Mouse (Mus musculus) 3134 (cell line): ENCODE data around the gene Naaladl1.

Experiments
- DNase-seq: peaks from one replicate; pipeline ENCODE4 v3.0.0-alpha.2; 2011; ENCODE audit warnings: low spot score; ENCODE audit not compliant: insufficient read length; ENCODE audit errors: extremely low read depth

The Naaladl1 gene

GRCm38 (mm10) chr19:6105586-6105985 lies at the start of gene Naaladl1:
Gene Naaladl1 (plus strand): TSS chr19:6105782.
- no peak for DNase-seq

DNA sequence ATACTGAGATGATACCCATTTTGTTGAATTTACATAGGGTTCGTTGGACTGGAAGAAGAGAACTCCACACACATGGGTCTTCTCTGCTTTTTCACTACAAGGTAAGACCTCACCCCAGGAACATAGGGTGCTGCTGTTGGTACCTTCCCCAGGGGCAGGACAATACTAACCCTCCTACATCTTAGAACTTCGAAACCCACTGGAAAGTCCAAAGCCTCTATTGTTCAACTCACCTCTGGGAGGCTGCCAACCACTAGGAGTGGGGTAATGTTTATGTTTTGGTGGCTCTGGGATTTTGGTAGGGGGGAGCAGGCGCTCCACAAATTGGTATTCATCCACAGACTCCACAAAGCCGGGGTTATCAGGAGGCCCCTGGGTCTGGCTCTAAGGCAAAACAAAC lies 48.9 kb upstream of the Naaladl1 start:
- DNase-seq, result no peak

DNA sequence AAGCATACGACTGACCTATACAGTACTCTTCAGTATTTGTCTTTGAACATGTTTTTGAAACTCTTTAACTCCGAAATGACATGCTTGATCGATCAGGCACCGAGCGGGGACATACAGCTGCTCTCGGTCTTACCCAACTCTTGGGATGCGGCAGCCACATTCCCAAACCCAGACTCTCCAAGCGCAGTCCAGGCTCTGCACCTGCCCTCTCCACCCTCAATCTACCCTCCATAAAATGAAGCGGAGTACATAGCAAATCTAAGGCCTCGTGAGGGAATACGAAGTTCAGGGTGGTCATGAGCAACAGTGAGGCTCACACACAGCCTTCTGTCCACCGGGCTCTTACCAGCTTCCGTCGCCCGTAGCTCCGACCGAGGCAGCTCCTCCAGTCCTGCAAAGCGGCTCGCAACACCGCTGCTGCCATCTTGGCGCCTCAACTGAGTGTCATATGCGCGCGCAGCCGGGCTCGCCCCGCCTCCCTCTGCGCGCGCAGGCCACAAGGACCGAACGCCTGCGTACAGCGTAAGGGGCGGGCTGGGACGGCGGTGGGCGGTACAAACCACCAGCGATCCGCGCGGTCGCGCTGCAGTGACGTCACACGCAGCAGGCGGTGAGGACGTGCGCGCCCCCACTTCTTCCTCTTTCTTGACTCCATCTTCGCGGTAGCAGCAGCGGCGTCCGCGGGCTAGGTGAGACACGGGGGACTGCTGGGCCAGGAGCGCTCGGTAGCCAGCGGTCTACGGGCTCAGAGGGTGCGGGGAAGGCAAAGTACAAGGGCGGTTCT lies 48.1 kb upstream of the Naaladl1 start, which contains the start of the genes Mrpl49 and Fau:
TSS of gene Mrpl49 (minus strand) at position 473 of the 784 bp plus-strand sequence.
TSS of gene Fau (plus strand) at position 532 of the 784 bp plus-strand sequence.
- DNase-seq, result peak; percentile 98

DNA sequence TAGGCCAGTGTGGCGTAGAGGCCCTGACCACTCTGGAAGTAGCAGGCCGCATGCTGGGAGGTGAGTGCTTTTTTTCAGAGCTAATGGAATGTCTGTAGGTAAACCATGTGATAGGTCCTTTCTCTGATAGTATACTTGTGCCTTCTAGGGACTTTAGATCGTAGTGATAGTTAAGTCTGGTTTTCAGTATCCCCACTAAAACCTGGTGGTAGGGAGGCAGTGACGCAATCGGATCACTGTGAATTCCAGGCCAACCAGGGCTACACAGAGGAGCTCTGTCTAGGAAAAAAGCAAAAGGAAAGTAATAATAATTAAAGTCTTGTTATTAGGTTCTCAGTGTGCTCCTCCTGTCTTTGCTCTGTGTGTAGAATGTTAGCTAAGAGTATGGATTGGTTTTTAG lies 47.1 kb upstream of the Naaladl1 start:
- DNase-seq, result no peak

DNA sequence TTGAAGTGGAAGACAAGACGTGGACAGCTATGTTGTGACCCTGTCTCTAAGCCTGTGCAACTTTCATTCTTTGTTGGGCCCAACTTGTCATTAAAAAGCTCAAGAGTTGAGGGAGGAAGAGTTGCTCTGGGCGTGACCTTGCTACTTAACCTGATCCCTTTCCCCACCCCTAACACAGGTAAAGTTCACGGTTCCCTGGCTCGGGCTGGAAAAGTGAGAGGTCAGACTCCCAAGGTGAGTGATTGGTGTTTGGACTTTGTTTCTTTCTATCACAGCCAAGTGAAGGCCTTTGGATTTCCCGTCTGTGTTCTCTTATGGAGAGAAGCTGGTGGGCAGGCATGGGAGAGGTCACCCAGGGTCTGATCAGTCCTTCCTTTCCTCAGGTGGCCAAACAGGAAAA lies 46.6 kb upstream of the Naaladl1 start:
- no peak for DNase-seq

DNA sequence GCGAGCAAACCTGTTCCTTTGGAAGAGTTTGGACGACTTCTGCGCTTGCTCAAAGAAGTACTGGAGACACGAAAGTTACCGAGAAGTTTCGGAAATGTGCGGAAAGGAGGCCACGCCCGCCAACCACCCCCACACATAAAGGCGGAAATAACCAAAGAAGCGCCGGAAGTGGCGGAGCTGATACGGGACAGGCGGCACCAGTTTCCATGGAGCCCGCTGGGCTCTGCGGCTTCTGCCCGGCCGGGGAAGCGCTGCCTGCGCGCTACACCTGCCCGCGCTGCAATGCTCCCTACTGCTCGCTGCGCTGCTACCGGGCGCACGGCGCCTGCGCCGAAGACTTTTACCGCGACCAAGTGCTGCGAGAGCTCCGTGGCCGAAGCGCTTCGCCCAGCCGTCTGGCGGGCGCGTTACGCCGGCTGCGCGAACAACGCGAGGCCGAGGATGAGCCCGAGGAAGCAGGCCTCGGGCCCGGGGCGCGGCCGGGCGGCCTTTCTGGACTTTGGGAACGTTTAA lies 44.5 kb upstream of the Naaladl1 start, which contains the start of gene Znhit2:
TSS of gene Znhit2 (plus strand) at position 172 of the 513 bp plus-strand sequence.
- DNase-seq, result peak; percentile 87

DNA sequence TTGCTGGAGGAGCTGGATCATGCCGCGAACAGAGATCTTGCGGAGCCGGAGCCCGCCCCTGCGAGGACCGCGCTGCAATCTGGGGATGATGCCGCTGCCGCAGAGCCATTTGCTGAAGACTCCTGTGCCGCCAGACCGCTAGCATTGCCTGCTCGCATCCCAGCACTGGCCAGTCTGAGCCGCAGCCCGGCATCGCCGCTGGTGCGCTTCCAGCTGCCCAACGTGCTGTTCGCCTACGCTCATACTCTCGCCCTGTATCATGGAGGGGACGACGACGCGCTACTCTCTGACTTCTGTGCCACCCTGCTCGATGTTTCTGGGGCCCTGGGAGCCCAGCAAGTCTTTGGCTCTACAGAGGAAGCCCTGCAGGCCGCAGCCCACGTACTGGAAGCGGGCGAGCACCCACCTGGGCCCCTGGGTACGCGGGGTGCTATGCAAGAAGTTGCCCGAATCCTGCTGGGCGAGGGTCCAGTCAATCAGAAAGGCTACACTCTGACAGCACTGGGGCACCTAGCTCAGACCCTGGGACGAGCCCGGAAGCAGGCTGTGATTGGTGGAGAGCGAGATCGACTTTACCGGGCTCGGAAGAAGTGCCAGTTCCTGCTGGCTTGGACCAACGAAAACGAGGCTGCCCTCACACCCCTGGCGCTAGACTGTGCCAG lies 43.8 kb upstream of the Naaladl1 start:
- DNase-seq, result peak; percentile 65

DNA sequence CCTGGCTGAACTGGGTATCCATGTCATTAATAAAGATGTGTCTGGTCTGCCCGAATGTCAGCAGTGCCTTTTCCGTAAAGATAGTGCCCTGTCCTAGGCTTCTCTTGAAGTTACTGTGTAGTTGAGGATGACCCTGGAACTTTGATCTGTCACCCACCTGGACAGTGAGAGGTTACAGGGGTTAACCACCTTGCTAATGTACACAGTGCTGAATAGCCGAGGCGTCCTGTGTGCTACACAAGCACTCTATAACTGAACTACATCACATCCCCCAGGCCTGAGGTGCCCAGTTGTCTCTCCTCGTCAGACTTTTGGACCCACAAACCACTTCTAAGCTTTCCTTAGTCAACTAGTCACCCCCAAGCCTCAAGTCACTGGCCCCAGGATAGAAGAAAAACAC lies 43.2 kb upstream of the Naaladl1 start:
- no peak for DNase-seq

DNA sequence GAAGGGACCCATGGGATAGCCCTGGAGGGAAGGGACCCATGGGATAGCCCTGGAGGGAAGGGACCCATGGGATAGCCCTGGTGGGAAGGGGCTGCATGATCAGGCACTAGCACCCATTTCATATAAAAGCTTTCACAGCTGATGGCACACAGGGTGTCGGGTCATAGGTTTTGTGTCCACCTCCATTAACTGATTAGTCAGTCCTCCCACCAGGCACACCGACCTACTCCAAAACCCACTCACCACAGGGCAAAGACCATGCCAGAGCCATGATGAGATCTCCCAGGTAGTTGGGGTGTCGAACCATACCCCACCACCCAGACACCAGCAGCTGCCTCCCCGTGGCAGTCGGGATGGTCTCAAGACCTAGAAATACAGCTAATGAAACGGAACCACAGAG lies 42.5 kb upstream of the Naaladl1 start:
- DNase-seq, result no peak

- DNase-seq, result no peak
Measured at GRCm38 (mm10) chr19:6066571-6066970, 39.0 kb upstream of the Naaladl1 start.

DNA sequence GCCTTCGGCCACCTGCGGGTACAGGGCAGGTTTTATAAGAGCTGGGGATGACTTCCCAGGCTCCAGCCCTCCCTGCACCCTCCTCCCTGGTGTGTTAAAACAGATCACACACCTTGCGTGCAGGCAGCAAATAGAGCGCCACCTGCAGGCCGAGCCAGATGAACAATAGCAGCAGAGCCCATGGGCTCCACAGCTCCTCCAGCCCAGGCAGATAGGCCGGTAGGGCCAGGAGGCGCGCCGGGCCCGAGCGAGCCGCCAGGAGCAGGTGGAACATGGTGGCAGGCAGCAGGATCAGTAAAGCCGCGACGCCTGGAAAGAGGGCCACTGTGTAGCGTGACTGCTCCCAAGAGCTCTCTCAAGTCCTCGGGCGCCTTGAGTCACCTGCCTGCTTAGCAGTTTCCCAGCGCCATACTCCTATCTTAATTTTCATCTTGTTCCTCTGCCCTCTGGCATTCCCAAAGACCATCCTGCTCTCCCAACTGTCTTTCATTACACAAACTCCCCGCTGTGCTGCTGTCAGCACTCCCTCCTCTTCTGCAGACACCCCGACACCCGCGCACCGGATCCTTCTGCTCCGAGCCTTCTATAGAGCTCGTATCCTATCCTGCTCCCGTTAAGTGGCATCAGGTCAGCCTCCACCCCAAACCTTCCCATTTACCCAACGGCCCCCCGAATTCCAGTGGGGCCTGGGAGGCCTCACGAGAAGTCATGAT lies 38.4 kb upstream of the Naaladl1 start:
- peak; percentile 78 for DNase-seq

- peak; percentile 79 for DNase-seq
Measured at GRCm38 (mm10) chr19:6067724-6068415, 37.7 kb upstream of the Naaladl1 start, which contains the start of gene Tm7sf2. Gene Tm7sf2 (minus strand): TSS chr19:6068373.

DNA sequence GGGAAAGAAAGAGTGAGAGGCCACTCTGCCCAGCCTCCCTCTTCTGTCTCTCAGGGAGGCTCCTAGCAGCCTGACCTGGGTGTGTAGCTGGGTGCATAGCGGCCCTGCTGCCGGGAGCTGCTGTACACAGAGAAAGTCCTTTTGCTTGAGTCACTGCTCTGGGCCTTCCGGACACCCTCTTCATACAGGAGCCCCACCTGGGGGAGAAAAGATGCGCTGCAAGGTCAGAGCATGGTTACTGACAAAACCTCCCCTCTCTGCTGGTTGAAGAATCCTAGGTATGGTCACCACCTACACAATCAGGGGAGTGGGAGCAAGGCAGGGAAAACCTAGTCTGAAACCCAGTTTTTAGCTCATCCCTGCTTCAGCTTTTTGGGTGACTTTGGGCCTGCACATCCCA lies 36.6 kb upstream of the Naaladl1 start:
- no peak for DNase-seq

GRCm38 (mm10) chr19:6069851-6070250 lies 35.7 kb upstream of the Naaladl1 start:
- DNase-seq, result no peak

GRCm38 (mm10) chr19:6070571-6071250 lies 34.9 kb upstream of the Naaladl1 start:
- no peak for DNase-seq

GRCm38 (mm10) chr19:6071261-6071660 lies 34.3 kb upstream of the Naaladl1 start:
- no peak for DNase-seq

DNA sequence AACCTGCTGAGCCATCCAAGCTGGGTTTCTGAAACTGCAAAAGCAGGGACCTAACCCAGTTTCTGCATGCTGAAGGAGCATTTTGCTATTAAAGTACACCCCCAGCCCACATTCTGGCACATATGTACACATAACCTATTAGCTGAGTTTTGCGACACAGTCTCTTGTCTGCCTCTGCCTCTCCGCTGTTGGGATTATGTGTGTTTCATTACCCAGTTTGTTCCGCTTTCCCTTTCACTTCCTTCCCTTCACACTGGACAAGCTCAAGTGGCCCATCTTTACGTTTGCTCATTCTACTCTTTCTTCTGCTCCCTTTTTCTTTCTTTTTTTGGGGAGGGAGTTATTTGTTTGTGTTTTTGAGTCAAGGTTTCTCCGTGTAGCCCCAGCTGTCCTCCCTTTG lies 31.7 kb upstream of the Naaladl1 start:
- no peak for DNase-seq

DNA sequence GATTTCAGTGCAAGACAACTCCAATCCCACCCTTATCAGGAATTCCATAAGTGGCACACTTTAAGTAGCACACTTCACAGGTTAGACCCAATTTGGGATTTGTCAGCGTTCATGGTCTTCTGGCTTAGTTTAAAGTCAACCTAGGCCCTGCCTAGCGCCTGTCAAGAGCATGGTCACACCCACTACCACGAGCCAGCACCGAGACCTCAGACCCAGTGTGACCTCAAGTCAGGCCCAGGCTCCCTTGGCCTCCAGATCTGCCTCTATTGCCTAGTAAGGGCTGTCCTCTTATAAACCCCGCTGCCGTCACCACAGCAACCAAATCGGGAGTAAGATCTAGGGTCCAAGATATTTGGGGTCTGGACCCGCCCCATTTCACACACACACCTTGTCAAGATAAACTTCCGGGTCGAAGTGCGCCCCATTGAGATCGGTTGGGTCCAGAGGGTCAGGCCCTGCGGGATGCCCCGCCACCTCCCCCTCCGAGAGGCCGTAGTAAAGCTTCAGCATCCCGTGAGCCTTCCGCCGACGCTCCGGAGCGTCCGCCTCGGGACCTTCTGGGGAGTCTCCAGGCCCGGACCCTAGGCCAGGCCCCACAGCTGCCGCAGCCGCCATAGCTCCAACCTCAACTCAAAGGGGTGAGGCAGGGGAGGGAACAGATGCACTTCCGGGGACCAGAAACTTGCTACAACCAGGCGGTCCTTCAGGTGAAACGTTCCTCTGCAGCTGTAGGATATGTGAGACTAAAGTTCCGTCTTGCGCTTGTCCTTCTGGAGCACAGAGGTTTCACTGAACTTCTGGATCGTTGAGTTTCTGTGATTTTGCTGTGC lies 28.8 kb upstream of the Naaladl1 start, which contains the start of gene Vps51:
TSS of gene Vps51 (minus strand) at position 668 of the 830 bp plus-strand sequence.
- DNase-seq, result peak; percentile 92

GRCm38 (mm10) chr19:6079983-6080480 lies 25.6 kb upstream of the Naaladl1 start, which contains the start of gene Tmem262:
Gene Tmem262 (plus strand): TSS chr19:6080033.
- DNase-seq, result no peak
